ENCODE assay signal across 28 mouse cellular contexts in genomic region chrX:106950558-106950957, GRCm38 (mm10). TPM values are rescaled to one million over a fixed set of nuclear protein-coding genes. Genes with fewer than 3 reads are reported as not detected.
DNase-seq lines count a peak whose midpoint lies in the region; ATAC-seq lines count a peak whose summit lies in the region.
"Had no signal": no experiment of that assay in that cellular context is flagged by ENCODE, and none has a peak within 500 bp of the region (broad histone marks: within the 10 kb centered on the region; RNA-seq: fewer than 3 reads in every experiment).

No protein-coding gene starts in this region.

- DNase-seq in kidney, postnatal 4 days: no peak
- DNase-seq in neural tube, embryonic 11.5 days (ENCODE audit: low spot score): no peak
- DNase-seq in embryo, embryonic 11 days: peak; percentile 3
- DNase-seq: adrenal gland, postnatal 10 days; B cell, adult 2 months; cerebellum, adult 8-10 months; cerebellum, postnatal 25 days; forebrain, postnatal 0 days; heart, adult 2 months; heart, postnatal 14 days; kidney, postnatal 36 days; liver, embryonic 13.5 days; lung, adult 18-20 months; lung, postnatal 10 days; retina, postnatal 1 day; right cerebral cortex, postnatal 25 days had no signal

- no peak overlapping the region for H3K9ac ChIP-seq in kidney, embryonic 16.5 days (replicated peaks; ENCODE audit: low read length)
- no peak overlapping the region for H3K9ac ChIP-seq in neural tube, embryonic 11.5 days (ENCODE audit: low read length)
- H3K9ac ChIP-seq in neural tube, embryonic 15.5 days (replicated peaks): no peak overlapping the region
- H3K9ac ChIP-seq: forebrain, embryonic 12.5 days; forebrain, postnatal 0 days; heart, embryonic 13.5 days; hindbrain, embryonic 12.5 days; limb, embryonic 15.5 days; liver, embryonic 13.5 days; neural tube, embryonic 13.5 days; stomach, embryonic 15.5 days had no signal

- peak overlapping the region; percentile 24; the same call in 1 of the 2 replicates for H3K27ac ChIP-seq in kidney, embryonic 16.5 days (ENCODE audit: low read length)
- H3K27ac ChIP-seq in neural tube, embryonic 11.5 days (ENCODE audit: low read depth, low read length): no peak overlapping the region
- H3K27ac ChIP-seq in neural tube, embryonic 15.5 days (replicated peaks): no peak overlapping the region
- H3K27ac ChIP-seq: forebrain, embryonic 12.5 days; heart, adult 2 months; heart, embryonic 13.5 days; hindbrain, embryonic 12.5 days; limb, embryonic 10.5 days; limb, embryonic 15.5 days; liver, embryonic 13.5 days; neural tube, embryonic 13.5 days; stomach, embryonic 15.5 days had no signal

- no peaks in the 10 kb centered on the region for H3K36me3 ChIP-seq in kidney, embryonic 16.5 days (ENCODE audit: insufficient read depth, low read length)
- no peaks in the 10 kb centered on the region for H3K36me3 ChIP-seq in neural tube, embryonic 11.5 days (ENCODE audit: control insufficient read depth, insufficient read depth, low read length)
- H3K36me3 ChIP-seq in neural tube, embryonic 15.5 days: no peaks in the 10 kb centered on the region
- H3K36me3 ChIP-seq: forebrain, embryonic 12.5 days; heart, embryonic 13.5 days; hindbrain, embryonic 12.5 days; limb, embryonic 10.5 days; limb, embryonic 15.5 days; liver, embryonic 13.5 days; neural tube, embryonic 13.5 days; stomach, embryonic 15.5 days had no signal

- H3K4me3 ChIP-seq in kidney, embryonic 16.5 days (ENCODE audit: low read length): no peak overlapping the region
- no peak overlapping the region for H3K4me3 ChIP-seq in neural tube, embryonic 11.5 days (ENCODE audit: low read depth, low read length)
- no peak overlapping the region for H3K4me3 ChIP-seq in neural tube, embryonic 15.5 days (replicated peaks)
- H3K4me3 ChIP-seq: forebrain, embryonic 12.5 days; heart, adult 2 months; heart, embryonic 13.5 days; hindbrain, embryonic 12.5 days; limb, embryonic 10.5 days; limb, embryonic 15.5 days; liver, embryonic 13.5 days; myocyte; neural tube, embryonic 13.5 days; stomach, embryonic 15.5 days had no signal

- no peaks in the 10 kb centered on the region for H3K9me3 ChIP-seq in kidney, embryonic 16.5 days (ENCODE audit: low read length)
- no peaks in the 10 kb centered on the region for H3K9me3 ChIP-seq in neural tube, embryonic 11.5 days (ENCODE audit: control insufficient read depth, low read length)
- H3K9me3 ChIP-seq in neural tube, embryonic 15.5 days (replicated peaks): no peaks in the 10 kb centered on the region
- H3K9me3 ChIP-seq: forebrain, embryonic 12.5 days; heart, embryonic 13.5 days; hindbrain, embryonic 12.5 days; limb, embryonic 10.5 days; limb, embryonic 15.5 days; liver, embryonic 13.5 days; neural tube, embryonic 13.5 days; stomach, embryonic 15.5 days had no signal

- H3K27me3 ChIP-seq in kidney, embryonic 16.5 days (ENCODE audit: insufficient read depth, low read length): no peaks in the 10 kb centered on the region
- H3K27me3 ChIP-seq in neural tube, embryonic 11.5 days (ENCODE audit: control insufficient read depth, insufficient read depth, low read length): no peaks in the 10 kb centered on the region
- no peaks in the 10 kb centered on the region for H3K27me3 ChIP-seq in neural tube, embryonic 15.5 days (replicated peaks)
- H3K27me3 ChIP-seq: forebrain, embryonic 12.5 days; heart, embryonic 13.5 days; hindbrain, embryonic 12.5 days; limb, embryonic 15.5 days; liver, embryonic 13.5 days; neural tube, embryonic 13.5 days; stomach, embryonic 15.5 days had no signal

- WGBS in kidney, embryonic 16.5 days: 74% methylated on average over 1 of the region's 1 CpGs
- WGBS in neural tube, embryonic 11.5 days: 65% methylated on average over 1 of the region's 1 CpGs
- 67% methylated on average over 1 of the region's 1 CpGs for WGBS in neural tube, embryonic 15.5 days

- no peak overlapping the region for H3K4me2 ChIP-seq in kidney, embryonic 16.5 days (replicated peaks; ENCODE audit: low read depth, low read length)
- no peak overlapping the region for H3K4me2 ChIP-seq in neural tube, embryonic 11.5 days (ENCODE audit: low read depth)
- no peak overlapping the region for H3K4me2 ChIP-seq in neural tube, embryonic 15.5 days
- H3K4me2 ChIP-seq: forebrain, embryonic 12.5 days; heart, embryonic 13.5 days; hindbrain, embryonic 12.5 days; limb, embryonic 15.5 days; liver, embryonic 13.5 days; neural tube, embryonic 13.5 days; stomach, embryonic 15.5 days had no signal

- no peaks in the 10 kb centered on the region for H3K4me1 ChIP-seq in kidney, embryonic 16.5 days (ENCODE audit: insufficient read depth, low read length)
- H3K4me1 ChIP-seq in neural tube, embryonic 11.5 days (ENCODE audit: control insufficient read depth, insufficient read depth, low read length): no peaks in the 10 kb centered on the region
- no peaks in the 10 kb centered on the region for H3K4me1 ChIP-seq in neural tube, embryonic 15.5 days
- H3K4me1 ChIP-seq: forebrain, embryonic 12.5 days; heart, embryonic 13.5 days; hindbrain, embryonic 12.5 days; limb, embryonic 10.5 days; limb, embryonic 15.5 days; liver, embryonic 13.5 days; neural tube, embryonic 13.5 days; stomach, embryonic 15.5 days had no signal

- no peak for ATAC-seq in kidney, embryonic 16.5 days (ENCODE audit: low FRiP score, low TSS enrichment)
- ATAC-seq in neural tube, embryonic 11.5 days (ENCODE audit: insufficient read depth, low FRiP score, low TSS enrichment): peak; percentile 60; the same call in 1 of the 2 replicates
- ATAC-seq in neural tube, embryonic 15.5 days (ENCODE audit: low FRiP score): no peak
- ATAC-seq in activated CD4-positive, CD25-positive, alpha-beta regulatory T cell, adult 4 months: no peak
- ATAC-seq: forebrain, postnatal 0 days; intestine, postnatal 0 days had no signal

RNA-seq across cellular contexts. Expression of gene Lpar4, which starts 30.1 kb away (rescaled TPM):
- 13.6 and 14.2 TPM in 2 replicates for polyA plus RNA-seq in kidney, embryonic 16.5 days (2015; fragmentation: Nextera tagmentation; extraction: Ambion mirVana)
- 18.5 and 19.1 TPM in 2 replicates for polyA plus RNA-seq in neural tube, embryonic 11.5 days (2014; fragmentation: Nextera tagmentation; extraction: Ambion mirVana)
- 7.4 and 8.8 TPM in 2 replicates for polyA plus RNA-seq in neural tube, embryonic 15.5 days (2015; fragmentation: Nextera tagmentation; extraction: Ambion mirVana)
- under 1 TPM in 1 of 2 experiments, not detected in 1; 0.17 TPM for polyA plus RNA-seq in activated CD4-positive, CD25-positive, alpha-beta regulatory T cell, adult 4 months (2017; shearing (Covaris generic))
